Mouse (Mus musculus) midbrain, embryonic 14.5 days (tissue): ENCODE measurements around the gene Alppl2. TPM values are rescaled to one million over a fixed set of nuclear protein-coding genes. Genes with fewer than 3 reads are reported as not detected.

ENCODE experiments used
- ATAC-seq: fragments of 200-750 bp; cut with Nextera tagmentation; 2 replicates; pipeline ENCODE4 v1.8.0; 2017; ENCODE audit warnings: moderate number of reproducible peaks, moderate library complexity; ENCODE audit not compliant: low FRiP score, low TSS enrichment
- DNase-seq: peaks from one replicate; pipeline ENCODE4 v3.0.0-alpha.2; 2015
- H3K27ac ChIP-seq: fragments of 300-500 bp; sonication (generic); replicated peaks from 2 replicates; pipeline ENCODE4 v1.5.1; 2014; ENCODE audit warnings: mild to moderate bottlenecking, low read depth, low read length, moderate library complexity
- H3K27me3 ChIP-seq: fragments of 300-500 bp; sonication (generic); 2 replicates; pipeline ENCODE4 v1.6.1; 2014; ENCODE audit warnings: low read length, control low read depth, mixed read lengths; ENCODE audit not compliant: control insufficient read depth, insufficient read depth
- H3K36me3 ChIP-seq: fragments of 300-500 bp; sonication (generic); 2 replicates; pipeline ENCODE4 v1.6.1; 2014; ENCODE audit warnings: low read length, control low read depth; ENCODE audit not compliant: control insufficient read depth, insufficient read depth
- H3K4me1 ChIP-seq: fragments of 300-500 bp; sonication (generic); 2 replicates; pipeline ENCODE4 v1.6.1; 2014; ENCODE audit warnings: mild to moderate bottlenecking, antibody characterized with exemption, low read length, control low read depth; ENCODE audit not compliant: control insufficient read depth, insufficient read depth
- H3K4me2 ChIP-seq: fragments of 300-500 bp; sonication (generic); 2 replicates; pipeline ENCODE4 v1.6.1; 2014; ENCODE audit warnings: mild to moderate bottlenecking, low read length, moderate library complexity
- H3K4me3 ChIP-seq: fragments of 300-500 bp; sonication (generic); replicated peaks from 2 replicates; pipeline ENCODE4 v1.5.1; 2014; ENCODE audit warnings: low read depth, low read length
- H3K9ac ChIP-seq: fragments of 300-500 bp; sonication (generic); replicated peaks from 2 replicates; pipeline ENCODE4 v1.6.1; 2014; ENCODE audit warnings: mild to moderate bottlenecking, low read length, moderate library complexity
- H3K9me3 ChIP-seq: fragments of 300-500 bp; sonication (generic); 2 replicates; pipeline ENCODE4 v1.6.1; 2016; ENCODE audit warnings: low read length, control low read depth, mixed read lengths; ENCODE audit not compliant: control insufficient read depth
- whole genome bisulfite sequencing: fragments of 180-500 bp; shearing (Covaris S2); extraction: QIAGEN DNeasy Blood & Tissue Kit; methylation state at CpG from one replicate; pipeline ENCODE4 v1.1.7; 2014; 5-methylcytosine and 5-hydroxymethylcytosine counted together
- polyA plus RNA-seq: library from polyadenylated mRNA; unstranded; fragments of >200 nt; fragmentation: Nextera tagmentation; extraction: Ambion mirVana; gene quantifications from 2 replicates; pipeline ENCODE4 v1.2.1, GENCODE M21; 2014

Alppl2 gene
- polyA plus RNA-seq, 1 experiment from 2014 or later: not detected

DNA sequence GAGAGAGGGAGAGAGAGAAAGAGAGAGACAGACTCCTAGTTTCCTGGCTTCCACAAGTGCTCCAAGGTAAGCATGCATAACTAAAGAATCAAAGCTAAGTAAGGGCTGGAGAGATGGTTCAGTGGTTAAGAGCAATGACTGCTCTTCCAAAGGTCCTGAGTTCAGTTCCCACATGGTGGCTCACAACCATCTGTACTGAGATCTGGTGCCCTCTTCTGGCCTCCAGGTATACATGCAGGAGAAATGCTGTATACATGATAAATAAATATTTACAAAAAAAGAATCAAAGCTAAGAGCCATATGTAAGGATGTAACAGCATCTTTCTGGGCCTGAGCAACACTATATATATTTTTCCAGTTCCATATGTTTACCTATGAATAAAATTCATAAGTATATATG lies 28.8 kb downstream of the Alppl2 start:
- H3K4me1 ChIP-seq: no peaks in the 10 kb centered on the region
- H3K4me2 ChIP-seq: no peak overlapping the region
- ATAC-seq (no peak), DNase-seq (no peak)
- no peak overlapping the region for H3K9ac ChIP-seq
- no peaks in the 10 kb centered on the region for H3K36me3 ChIP-seq
- H3K9me3 ChIP-seq: no peaks in the 10 kb centered on the region
- H3K4me3 ChIP-seq: no peak overlapping the region
- H3K27me3 ChIP-seq: no peaks in the 10 kb centered on the region
- H3K27ac ChIP-seq: no peak overlapping the region

DNA sequence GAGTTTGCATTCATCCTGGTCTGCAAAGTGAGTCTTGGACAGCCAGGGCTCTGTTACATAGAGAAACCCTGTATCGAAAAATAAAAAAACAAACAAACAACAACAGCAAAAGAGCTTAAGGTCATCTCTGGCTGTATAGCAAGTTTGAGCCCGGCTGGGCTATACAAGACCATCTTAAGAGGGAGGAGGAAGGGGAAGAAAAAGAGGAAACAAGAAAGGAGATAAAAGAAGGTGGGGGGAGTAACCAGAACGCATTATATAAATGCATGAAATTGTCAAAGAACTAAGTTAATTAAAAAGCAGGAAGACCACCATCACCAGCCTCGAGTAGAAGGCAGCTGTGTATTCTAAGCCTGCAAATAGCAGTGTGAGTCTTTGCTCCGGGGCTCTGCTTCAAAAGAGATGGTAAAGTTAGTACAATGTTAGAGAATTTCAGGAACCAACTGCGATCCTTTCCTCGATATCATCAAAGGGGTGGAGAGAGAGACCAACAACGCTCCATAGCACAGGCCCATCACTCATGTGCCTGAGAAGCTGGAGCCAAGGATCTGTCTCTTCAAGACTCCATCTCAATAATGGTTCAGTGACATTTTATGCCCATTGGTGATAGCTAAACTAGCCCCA lies 30.6 kb downstream of the Alppl2 start:
- 79% methylated on average over 8 of the region's 8 CpGs for WGBS
- DNase-seq: no peak
- H3K36me3 ChIP-seq: no peaks in the 10 kb centered on the region

DNA sequence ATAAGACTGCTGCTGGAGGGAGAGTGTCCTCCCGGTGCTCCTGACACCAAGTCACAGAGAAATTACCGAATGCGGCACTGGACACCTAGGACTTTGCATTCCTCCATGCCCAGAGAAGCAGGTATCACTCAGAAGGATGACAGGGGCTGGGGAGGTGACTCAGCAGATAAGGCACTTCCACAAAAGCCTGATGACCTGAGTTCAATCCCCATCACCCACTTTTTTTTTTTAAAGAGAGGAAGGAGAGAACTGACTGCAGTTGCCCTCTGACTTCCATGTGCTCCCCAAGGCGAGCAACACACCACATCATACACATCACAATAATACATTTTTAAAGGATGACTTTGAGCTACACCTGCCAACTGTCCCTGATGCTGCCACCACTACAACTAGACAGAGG lies 32.7 kb downstream of the Alppl2 start:
- WGBS: 72% methylated on average over 4 of the region's 4 CpGs
- H3K36me3 ChIP-seq: no peaks in the 10 kb centered on the region
- H3K27me3 ChIP-seq: no peaks in the 10 kb centered on the region
- H3K9me3 ChIP-seq: no peaks in the 10 kb centered on the region
- no peak overlapping the region for H3K4me3 ChIP-seq
- DNase-seq (no peak), ATAC-seq (no peak)
- no peak overlapping the region for H3K9ac ChIP-seq
- H3K27ac ChIP-seq: no peak overlapping the region
- H3K4me1 ChIP-seq: no peaks in the 10 kb centered on the region
- H3K4me2 ChIP-seq: no peak overlapping the region

More for the DNA sequence above, 30.6 kb downstream of the Alppl2 start:
- H3K9ac ChIP-seq: no peak overlapping the region
- H3K4me3 ChIP-seq: no peak overlapping the region
- H3K9me3 ChIP-seq: no peaks in the 10 kb centered on the region
- H3K27me3 ChIP-seq: no peaks in the 10 kb centered on the region
- H3K4me1 ChIP-seq: no peaks in the 10 kb centered on the region
- no peak for ATAC-seq
- no peak overlapping the region for H3K4me2 ChIP-seq
- no peak overlapping the region for H3K27ac ChIP-seq

DNA sequence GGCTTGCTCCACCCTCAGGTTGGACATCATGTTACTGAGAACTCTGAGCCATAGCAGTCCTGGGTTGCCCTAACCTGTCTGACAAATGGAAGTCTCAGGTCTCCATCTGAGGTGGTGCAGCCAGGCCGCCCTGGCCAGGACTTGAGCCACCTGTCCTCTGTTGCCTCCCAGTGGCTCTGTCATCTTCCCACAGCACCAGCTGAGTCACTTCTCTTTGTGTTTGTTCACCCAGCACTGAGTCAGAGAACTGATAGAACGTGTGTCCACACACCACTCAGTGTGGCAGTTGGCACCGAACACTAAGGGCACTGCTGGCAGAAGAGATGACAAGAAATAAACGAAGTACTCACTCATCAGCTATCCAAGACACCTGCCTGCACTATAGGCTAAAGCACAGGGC lies 38.4 kb downstream of the Alppl2 start:
- ATAC-seq: no peak
- WGBS: 81% methylated on average over 4 of the region's 4 CpGs
- no peak overlapping the region for H3K9ac ChIP-seq

DNA sequence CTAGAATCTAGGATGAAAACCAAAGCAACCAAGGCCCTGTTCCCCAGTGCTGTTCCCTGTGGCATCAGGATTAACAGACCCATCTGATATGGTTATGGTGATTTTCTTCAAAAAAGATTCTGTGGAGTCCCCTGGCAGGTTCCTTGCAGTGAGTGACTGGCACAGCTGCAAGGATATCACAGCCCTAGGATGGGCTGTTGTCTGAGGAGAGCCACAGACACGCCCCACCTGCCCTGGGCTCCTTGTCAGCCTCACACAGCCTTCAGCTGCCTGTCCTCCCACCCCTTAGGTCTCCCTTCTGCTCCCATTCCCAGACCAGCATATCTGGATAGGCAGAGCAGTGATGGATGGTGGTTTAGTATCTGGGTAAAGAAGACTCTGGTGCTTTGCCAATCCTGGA lies 39.0 kb downstream of the Alppl2 start:
- Histone ChIP-seq H3K4me3 (no peak overlapping the region), H3K9ac (no peak overlapping the region), H3K4me2 (no peak overlapping the region), H3K4me1 (no peaks in the 10 kb centered on the region), H3K27ac (peak overlapping the region; percentile 32; the same call in 1 of the 2 replicates), H3K9me3 (no peaks in the 10 kb centered on the region), H3K27me3 (no peaks in the 10 kb centered on the region), H3K36me3 (peaks cover 18% of the 10 kb centered on the region)
- no peak for ATAC-seq
- 77% methylated on average over 1 of the region's 1 CpGs for WGBS
- no peak for DNase-seq

More for the DNA sequence above, 38.4 kb downstream of the Alppl2 start:
- DNase-seq: no peak
- Histone ChIP-seq H3K27me3 (no peaks in the 10 kb centered on the region), H3K4me3 (no peak overlapping the region), H3K4me2 (no peak overlapping the region), H3K27ac (no peak overlapping the region), H3K9me3 (no peaks in the 10 kb centered on the region), H3K36me3 (peaks cover 18% of the 10 kb centered on the region), H3K4me1 (no peaks in the 10 kb centered on the region)

DNA sequence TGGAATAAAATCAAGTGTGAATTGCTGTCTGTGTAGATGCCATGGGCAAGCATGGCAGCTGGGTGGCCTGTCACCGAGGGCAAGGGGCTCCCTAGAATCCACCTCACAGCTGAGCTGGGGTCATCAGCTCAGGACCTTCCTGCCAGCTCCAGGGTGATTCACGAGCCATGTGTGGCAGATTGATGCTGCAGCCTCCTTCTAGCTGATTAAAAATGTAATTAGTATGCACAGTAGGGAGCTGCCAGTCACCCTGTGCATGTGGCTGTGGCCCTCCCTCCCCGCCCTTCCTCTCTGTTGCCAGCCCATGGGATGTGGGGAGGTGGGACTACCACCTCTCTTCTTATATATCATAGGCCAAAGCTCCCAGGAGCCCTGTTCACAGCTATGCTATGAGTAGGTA lies 39.7 kb downstream of the Alppl2 start:
- Histone ChIP-seq H3K9me3 (no peaks in the 10 kb centered on the region), H3K27me3 (no peaks in the 10 kb centered on the region), H3K36me3 (peaks cover 21% of the 10 kb centered on the region), H3K4me2 (no peak overlapping the region), H3K9ac (no peak overlapping the region), H3K4me3 (no peak overlapping the region), H3K27ac (peak overlapping the region; percentile 32; the same call in 1 of the 2 replicates), H3K4me1 (no peaks in the 10 kb centered on the region)
- 46% methylated on average over 3 of the region's 3 CpGs for WGBS
- DNase-seq (peak; percentile 35), ATAC-seq (no peak)

DNA sequence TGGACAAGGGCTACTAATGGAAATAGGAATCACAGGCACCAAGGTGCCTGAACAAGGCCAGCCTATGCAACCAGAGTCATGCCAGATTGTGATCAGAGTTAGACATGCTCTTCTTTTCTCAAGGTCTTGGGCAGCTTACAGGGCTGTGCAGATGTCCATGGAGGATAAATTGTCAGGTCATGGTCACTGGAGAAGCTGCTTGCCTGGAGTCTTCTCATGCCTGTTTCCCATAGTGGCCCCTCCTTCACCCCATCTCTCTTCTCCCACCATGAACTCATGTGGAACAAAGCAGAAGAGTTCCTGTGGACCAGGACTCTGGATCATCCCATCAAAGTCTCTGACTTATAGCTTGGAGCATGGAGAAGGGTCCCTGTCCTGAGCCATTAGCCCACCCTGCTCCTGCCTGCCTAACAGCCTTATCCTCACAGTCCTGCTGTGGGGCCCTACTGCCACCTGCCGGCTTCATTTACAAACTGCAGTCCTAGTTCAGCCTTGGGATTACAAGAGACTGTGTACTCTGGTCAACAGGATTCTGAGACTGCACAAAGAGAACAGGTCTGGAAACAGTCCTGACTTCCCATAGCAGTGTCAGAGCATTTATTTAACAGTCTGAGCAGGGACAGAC lies 47.8 kb downstream of the Alppl2 start:
- DNase-seq (peak; percentile 89), ATAC-seq (peak; percentile 53; the same call in 1 of the 2 replicates)
- H3K4me1 ChIP-seq: no peaks in the 10 kb centered on the region
- WGBS: 0% methylated on average over 1 of the region's 1 CpGs
- H3K36me3 ChIP-seq: peaks cover 6% of the 10 kb centered on the region; the same call in 1 of the 2 replicates
- H3K9me3 ChIP-seq: no peaks in the 10 kb centered on the region
- H3K4me2 ChIP-seq: no peak overlapping the region
- no peak overlapping the region for H3K4me3 ChIP-seq
- no peak overlapping the region for H3K27ac ChIP-seq
- no peaks in the 10 kb centered on the region for H3K27me3 ChIP-seq
- H3K9ac ChIP-seq: no peak overlapping the region

DNA sequence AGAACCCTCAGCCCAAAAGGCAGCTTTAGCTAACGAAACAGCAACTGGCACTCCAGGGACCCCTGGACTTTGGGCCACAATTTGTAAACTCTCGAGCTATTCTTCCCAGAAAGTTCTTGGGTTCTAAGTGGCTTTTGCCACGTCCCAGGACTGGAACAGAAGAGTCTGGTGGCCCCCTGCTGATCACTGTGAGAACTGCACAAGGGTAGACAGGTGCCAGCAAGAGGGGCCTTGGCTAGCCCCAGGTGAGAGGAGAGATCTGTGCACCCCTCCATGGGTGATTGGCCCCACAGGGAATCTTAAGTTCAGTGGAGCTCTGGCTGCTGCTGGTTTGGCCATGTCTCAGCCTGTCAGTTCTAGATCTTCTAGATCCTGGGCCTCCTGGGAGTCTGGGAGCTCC lies 48.6 kb downstream of the Alppl2 start:
- Histone ChIP-seq H3K9ac (no peak overlapping the region), H3K4me1 (0 out of 2 replicates have a peak, but pooled peaks cover under 1% of the 10 kb centered on the region), H3K27ac (no peak overlapping the region), H3K4me2 (no peak overlapping the region), H3K36me3 (peaks cover 3% of the 10 kb centered on the region; the same call in 1 of the 2 replicates), H3K27me3 (no peaks in the 10 kb centered on the region), H3K9me3 (no peaks in the 10 kb centered on the region), H3K4me3 (no peak overlapping the region)
- 30% methylated on average over 3 of the region's 3 CpGs for WGBS
- DNase-seq (peak; percentile 82), ATAC-seq (no peak)

DNA sequence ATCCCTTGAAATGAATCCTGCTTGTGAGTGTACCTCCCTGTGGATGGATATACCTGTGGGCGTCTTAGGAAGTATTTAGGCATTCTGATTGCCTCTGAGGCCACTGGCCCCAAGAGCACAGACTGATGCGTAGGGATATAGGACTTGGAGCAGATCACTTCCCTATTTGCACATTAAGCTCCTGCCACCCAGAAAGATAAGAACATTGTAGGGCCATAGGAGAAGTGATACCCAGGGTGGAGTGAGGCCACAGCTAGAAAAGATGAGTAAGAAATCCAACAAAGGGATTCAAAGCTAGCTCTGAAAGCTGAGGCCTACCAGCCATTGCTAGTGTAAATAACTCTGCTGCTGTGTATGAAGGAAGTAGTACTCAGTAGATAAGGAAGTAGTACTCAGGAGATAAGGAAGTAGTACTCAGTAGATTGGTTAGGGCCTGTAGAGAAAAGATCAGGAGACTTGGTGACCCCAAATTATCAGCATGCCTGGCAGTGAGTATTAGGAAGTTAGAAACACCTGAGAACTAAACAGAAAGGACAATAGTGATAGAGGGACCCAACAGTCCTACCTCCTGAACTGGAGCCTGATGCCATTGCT lies 51.2 kb downstream of the Alppl2 start:
- Histone ChIP-seq H3K4me1 (peaks cover 13% of the 10 kb centered on the region; the same call in 1 of the 2 replicates), H3K27ac (no peak overlapping the region), H3K36me3 (no peaks in the 10 kb centered on the region), H3K9me3 (no peaks in the 10 kb centered on the region), H3K4me3 (no peak overlapping the region), H3K27me3 (no peaks in the 10 kb centered on the region), H3K4me2 (no peak overlapping the region), H3K9ac (no peak overlapping the region)
- WGBS: 98% methylated on average over 2 of the region's 2 CpGs
- ATAC-seq: no peak
- no peak for DNase-seq
